Mouse (Mus musculus) spleen, postnatal 4 days (tissue): ENCODE measurements at regions not wholly inside any gene's neighbourhood (a gene's known extent, or its start where the extent isn't known, plus 50 kb on each side); places are given as distances from the start of the nearest gene placed in this dataset.

ENCODE experiments used
- DNase-seq, 2 experiments: peaks; one replicate each; pipeline ENCODE4 v3.0.0; 2022; ENCODE audit warnings: low spot score in 2 of 2

DNA sequence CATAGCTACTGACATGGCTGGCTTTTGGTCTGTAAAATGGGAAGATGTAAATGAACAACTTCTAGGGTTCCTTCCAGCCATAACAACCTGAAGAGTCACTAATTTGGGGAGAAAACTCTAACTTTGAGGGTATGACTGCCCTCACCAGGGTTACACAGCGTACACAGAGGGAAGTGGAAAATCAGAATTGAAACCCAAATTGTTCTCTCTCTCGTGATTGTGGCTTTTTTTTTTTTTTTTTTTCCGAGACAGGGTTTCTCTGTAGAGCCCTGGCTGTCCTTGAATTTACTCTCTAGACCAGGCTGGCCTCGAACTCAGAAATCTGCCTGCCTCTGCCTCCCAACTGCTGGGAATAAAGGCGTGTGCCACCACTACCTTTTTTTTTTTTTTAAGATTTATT lies 80.4 kb upstream of the Pmfbp1 start:
- DNase-seq, result no peak

- DNase-seq, result no peak
Observed at GRCm38 (mm10) chr8:109415315-109415714, 78.5 kb upstream of the Pmfbp1 start.

DNA sequence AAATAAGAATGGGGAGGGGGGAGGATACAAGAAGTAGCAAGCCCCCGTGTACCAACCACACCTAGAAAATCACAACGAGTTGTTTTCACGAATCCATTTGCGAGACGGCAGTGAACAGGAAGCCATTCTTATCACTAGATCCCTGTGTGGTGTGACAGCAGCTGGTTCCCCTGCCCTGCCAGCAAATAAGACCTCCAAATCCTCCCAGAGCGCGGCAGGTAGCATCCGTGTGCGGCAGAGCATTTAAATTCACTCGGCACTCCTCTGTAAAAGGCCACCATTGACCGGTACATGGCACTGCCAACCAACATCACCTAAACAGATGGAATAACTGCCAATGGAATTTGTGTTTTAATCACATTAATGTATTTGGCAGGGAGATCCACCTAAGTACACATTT lies 77.9 kb upstream of the Pmfbp1 start:
- DNase-seq, result no peak

DNA sequence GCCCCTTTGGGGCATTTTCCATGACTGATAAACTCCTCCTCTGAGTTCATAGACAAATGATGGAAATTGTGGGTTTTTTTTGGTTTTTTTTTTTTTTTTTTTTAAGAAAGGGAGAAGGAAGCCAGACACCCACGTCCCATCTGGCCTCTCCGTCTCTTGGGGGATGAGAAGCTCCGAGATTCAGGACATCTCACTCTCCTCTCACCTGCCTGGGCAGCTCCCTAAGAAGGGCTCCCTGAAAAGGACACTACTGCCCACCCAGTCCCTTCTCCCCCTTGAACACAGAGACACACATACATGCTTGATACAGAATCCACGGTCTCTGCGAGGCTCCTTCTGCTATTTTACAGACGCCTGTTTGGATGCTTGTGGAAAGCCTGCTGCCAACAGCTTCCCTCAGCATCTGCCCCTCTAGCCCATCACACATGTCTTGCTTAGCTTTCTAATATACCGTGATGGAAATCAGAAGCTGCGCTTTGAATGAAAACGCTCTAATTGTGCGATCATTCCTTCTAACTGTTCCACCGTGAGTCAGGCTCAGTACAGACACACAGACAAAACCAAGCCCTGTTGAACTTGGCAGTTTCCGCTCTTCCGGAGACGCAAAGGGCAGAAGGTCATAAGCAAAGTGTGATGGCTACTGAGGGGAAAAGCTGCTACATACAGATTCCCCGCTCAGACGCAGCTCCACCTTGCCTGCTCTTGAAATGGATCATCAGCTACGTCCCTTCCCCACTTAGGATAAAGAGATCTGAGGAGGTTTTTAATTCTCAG lies 77.3 kb upstream of the Pmfbp1 start:
- no peak for DNase-seq

GRCm38 (mm10) chr8:109417222-109417621 lies 76.6 kb upstream of the Pmfbp1 start:
- DNase-seq, result no peak

DNA sequence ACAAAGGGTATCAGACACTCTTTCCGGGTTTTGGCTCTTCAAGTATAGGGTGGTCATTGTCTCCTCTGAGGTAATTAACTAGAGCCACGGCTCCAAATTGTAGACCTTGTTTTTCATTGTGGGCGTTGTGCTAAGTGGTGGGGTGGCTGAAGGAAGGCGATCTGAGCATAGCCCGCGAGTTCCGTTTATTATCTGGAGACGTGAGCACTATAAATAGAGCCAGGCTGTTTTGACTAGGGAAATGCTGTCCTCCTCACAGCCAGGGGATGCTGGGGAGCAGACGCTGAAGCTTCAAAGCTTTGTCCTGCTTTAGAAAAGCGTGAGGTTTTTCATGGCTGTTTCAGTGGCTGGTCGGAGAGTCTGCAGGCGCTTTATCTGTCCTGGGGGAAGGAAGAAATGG lies 75.9 kb upstream of the Pmfbp1 start:
- no peak for DNase-seq

- DNase-seq, result no peak
Observed at GRCm38 (mm10) chr8:109419029-109419596, 74.7 kb upstream of the Pmfbp1 start.

- DNase-seq, result no peak
Observed at GRCm38 (mm10) chr8:109424004-109424403, 69.8 kb upstream of the Pmfbp1 start.

GRCm38 (mm10) chr8:109428551-109428950 lies 65.3 kb upstream of the Pmfbp1 start:
- no peak for DNase-seq

- no peak for DNase-seq
Observed at GRCm38 (mm10) chr8:109434538-109434937, 59.3 kb upstream of the Pmfbp1 start.

DNA sequence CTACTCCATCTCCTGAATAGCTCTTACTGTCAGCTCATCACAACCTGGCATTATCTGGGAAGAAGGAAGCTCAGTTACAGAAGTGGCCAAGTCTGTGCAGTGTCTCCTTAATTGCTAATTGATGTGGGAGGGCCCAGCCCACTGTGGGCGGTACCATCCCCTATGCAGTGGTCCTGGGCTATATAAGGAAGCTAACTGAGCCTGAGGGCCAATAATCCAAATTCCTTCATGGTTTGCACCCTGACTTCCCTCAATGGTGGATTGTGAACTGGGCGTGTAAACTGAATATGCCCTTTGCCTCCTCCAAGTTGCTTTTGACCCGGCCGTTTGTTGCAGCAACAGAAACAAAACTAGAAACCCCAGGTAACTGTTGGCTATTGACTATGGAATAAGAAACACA lies 57.8 kb upstream of the Pmfbp1 start:
- no peak for DNase-seq

DNA sequence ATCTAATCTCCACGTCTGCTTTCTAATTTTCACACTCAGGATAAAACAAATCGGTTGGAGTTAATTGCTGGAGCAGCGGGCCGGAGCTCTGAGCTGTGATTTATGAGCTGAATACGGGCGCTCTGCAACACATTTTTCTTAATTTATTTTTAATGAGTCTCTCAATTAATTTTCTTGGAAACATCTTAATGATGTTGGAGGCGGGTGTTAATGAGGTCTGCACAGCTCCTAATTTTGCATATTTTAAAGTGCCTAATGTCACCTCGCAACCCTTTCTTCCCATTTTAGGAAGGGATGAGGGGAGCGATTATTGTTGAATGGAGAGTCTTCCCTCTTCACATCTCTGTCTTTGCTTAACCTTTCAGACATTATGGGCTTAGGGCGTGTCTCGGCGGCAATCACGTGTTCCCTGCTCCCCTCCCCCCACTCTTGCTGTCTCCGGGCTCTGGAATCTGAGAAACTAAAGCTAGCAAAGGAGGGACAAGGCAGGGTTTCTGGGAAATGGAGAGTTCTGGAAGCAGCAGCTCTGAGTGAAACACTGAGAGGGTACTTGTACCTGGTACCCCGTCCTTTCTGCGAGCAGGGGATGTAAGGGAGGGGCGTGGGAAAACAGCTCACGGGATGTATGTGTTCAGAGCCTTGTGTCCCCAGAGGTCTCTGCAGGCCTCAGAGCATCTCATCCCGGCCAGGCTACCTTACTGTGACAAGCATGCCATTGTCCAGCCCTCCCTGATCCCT lies 56.8 kb upstream of the Pmfbp1 start:
- no peak for DNase-seq

GRCm38 (mm10) chr8:109438531-109438930 lies 55.3 kb upstream of the Pmfbp1 start:
- DNase-seq, result no peak
